Mouse (Mus musculus): ENCODE measurements around the gene Zcchc8.
"Not testable (repeated sequence)": the region's sequence is repeated elsewhere in the genome, so short reads cannot be mapped to it uniquely, and the experiment has no call there.

Zcchc8 gene

DNA sequence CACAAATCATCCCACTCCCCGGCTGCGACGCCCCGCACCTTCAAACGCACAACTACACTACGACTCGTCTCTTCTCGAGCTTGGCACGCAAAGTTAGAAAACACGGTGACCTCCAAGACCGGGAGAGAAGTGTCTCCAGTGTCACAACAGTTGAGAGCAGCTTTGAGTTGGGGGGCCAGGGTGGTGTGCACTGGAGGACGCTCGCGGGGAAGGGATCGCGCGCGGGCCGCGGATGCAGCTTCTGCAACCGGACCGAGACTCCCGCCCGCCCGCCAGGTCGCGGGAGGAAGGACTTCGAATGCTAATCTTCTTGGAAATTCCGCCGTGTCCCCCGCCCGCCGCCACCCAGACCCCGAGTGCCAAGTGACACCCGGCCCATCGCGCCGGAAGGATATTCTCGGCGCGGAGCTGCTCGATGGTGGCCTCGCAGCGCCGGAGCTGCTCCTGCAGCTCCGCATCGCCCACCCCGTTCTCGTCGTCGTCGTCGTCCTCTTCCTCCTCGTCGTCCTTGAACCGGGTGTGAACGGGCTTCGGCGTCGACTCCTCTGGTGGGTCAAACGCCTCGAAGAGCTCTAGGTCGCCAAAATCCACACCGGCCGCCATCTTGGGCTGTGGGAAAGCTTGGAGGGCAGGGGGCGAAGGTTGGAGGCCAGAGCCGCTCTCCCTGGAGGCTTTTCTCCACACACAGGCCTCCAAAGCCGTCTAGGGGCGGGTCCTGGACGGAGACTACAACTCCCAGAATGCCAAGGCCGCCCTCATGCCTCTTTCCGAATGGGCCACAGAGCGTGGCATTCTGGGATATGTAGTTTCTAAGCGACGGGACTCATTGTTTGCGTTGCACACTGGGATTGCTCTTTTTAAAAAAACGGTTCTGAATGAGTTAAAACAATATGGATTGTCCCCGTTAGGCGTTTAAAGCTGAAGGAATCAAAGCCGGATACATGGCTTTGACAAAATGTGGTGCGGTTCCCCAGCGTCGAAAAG lies at the start of gene Zcchc8:
Zcchc8 (minus strand) TSS at position 773 of the 984 bp plus-strand sequence.
- DNase-seq (ENCODE audit: low spot score), result peak; percentile 79

DNA sequence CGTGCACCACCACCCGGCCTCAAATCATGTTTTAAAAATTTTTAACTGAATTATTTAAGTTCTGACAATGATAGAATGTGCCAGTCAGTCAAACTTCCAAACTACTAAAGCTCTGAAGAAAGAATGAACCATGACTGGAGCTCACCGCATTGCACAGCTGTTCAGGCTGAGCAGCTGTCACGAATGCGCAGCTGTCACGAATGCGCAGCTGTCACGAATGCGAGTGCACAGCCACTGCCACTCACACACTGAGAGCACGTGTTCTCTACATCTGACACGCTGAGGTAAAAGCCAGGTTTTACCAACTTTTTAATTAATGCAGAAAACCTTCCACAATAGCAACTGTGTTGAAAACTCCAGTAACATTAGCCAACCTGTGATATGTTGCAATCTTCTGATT lies 45.6 kb upstream of the Zcchc8 start:
- DNase-seq (ENCODE audit: low spot score), result not testable (repeated sequence)

DNA sequence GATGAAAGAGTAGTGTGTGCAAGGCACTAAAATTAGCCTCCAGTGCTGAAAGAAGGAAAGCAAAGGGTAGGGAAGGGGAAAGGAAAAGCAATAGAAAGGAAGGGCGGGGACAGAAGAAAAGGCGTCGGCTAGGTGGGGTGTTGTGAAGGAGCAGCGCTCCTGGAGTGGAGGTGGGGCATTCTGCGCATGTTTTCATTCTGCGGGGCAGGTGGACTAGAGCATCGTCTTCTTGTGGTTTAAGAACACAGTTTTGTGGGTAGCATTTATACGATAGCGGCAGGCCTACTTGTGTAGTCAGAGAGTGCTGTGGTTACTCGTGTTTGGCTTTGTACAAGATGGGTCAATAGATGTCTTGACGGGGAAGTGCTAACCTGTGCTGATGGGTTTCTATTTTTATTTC lies 44.6 kb upstream of the Zcchc8 start:
- no peak for DNase-seq (ENCODE audit: low spot score)

DNA sequence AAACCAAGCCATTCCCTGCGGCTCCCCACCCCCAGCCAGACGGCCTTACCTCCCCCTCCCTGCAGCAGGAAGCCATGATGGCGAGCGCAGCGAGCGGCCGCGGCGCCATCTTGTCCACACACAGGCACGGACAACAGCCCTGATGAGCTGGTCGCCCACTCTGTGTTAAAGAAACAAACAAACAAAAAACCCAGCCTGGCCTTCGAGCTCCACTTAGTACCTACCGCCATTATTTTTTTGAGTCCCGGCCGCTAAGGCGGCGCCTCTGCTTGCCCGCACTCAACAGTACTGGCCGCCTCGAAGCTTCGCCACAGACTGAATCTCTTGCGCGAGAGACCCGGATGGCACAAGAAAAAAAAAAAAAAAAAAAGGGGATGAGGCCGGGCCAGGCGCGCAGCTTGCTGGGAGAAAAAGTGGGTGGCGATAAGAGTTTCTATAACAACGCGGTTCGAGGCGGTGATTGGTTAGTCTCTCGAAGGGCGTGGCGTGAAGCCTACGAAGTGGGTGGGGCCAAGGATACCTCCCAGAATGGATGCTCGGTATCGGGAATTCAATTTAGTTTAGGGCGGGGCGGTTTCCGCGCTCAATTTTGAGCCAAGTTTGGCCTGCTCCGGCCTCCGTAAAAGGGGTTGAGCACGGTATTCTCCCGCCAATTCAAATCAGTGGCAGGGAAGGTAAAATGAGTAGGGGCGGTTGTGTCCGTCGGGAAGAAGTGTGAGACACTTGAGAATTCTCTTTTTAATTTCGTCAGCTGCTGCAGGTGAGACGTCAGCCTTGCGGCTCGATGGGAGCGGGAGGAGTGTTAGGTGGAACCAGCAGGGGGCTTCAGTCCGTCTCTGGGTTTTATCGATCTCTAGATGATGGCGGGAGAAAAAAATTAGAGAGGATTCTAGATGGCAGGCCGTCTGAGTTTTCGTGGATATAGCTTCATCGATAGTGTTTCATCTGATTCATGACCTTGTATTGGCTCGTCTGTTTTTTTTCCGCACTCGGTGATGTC lies 28.5 kb upstream of the Zcchc8 start, which contains the start of the genes Rsrc2 and Kntc1:
Rsrc2 (minus strand) TSS at position 350 of the 1,000 bp plus-strand sequence.
Kntc1 (plus strand) TSS at position 652 of the 1,000 bp plus-strand sequence.
- peak; percentile 96 for DNase-seq (ENCODE audit: low spot score)

DNA sequence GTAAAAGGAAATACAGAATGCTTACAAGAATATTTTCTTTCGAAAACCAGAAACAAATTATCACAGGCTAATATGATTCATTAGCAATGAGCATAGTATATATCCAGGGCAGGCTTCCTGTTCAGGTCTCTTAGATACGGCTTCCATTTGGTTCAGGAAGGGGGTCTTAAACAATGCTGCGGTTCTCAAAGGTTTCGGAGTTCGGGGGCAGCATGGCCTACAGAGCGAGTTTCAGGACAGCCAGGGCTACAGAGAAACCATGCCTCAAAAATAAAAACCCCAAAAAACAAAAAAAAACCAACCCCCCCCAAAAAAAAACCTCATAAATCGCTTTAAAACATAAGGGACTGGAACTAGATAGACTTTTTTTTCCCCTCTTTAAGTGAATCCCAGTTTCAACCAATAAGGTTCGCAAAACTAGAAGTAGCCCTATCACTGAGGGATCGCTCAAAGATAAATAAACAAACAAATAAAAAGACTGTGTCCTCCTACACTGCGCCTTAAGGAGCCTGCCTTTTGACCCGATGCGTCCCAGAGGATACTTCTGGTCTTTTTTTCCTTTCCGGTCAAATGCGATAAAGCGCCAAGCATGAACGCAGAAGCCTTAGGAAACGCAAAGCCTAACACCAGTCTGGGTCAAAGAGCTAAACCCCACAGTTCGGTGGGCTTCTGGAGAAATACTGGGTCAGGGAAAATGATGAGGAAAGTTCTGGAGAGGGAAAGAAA lies 27.6 kb upstream of the Zcchc8 start:
- DNase-seq (ENCODE audit: low spot score), result no peak

DNA sequence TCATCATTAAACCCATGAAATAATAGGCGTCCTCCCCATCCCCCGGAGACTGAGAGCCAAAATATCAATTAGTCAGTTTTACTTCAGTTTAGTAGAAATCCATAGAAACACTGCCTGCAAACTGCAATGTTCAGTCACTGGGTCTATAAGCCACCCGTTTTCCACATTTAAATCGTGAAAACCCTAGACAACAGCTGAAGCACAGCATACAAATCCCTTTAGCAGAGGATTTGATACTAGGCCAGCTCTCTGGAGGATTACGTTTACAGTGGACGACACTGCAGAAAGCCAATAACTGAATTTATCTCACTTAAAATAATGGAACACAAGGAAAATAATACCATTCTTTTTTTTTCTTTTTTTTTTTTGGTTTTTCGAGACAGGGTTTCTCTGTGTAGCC lies 26.7 kb upstream of the Zcchc8 start:
- DNase-seq (ENCODE audit: low spot score), result no peak

DNA sequence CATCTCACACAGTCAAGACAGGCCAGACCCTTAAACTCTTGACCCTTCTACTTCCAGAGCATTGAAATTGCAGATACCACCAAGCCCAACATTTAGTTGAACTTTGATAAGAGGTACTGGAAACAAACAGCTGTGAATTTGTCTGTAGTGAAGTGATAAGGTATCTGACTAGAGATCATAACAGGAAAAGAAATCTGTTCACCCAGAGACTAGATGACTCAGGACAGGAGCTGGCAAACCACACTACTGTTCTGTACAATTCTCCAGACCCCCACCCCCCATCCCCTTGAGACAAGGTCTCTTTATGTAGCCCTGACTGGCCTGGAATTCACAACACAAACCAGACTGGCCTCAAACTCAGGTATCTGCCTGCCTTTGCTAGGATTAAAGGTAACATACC lies 25.4 kb upstream of the Zcchc8 start:
- no peak for DNase-seq (ENCODE audit: low spot score)

DNA sequence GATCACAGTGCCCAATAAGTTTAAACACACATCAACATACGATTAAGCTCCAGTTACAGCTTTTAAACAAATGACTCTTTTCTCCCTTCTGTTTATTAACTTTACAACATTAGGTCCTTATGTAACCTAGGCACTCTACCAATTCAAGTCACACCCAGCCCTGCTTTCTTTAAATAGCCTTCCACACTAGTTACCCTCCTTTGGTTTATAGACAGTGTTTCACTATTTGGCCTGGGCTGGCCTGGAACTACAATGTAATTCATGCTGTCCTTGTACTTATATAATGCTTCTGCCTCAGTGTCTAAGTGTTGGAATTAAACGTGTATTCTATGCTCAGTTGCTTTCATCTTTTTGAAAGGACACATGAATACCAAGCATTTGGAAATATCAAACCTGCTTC lies 23.5 kb upstream of the Zcchc8 start:
- DNase-seq (ENCODE audit: low spot score), result no peak

DNA sequence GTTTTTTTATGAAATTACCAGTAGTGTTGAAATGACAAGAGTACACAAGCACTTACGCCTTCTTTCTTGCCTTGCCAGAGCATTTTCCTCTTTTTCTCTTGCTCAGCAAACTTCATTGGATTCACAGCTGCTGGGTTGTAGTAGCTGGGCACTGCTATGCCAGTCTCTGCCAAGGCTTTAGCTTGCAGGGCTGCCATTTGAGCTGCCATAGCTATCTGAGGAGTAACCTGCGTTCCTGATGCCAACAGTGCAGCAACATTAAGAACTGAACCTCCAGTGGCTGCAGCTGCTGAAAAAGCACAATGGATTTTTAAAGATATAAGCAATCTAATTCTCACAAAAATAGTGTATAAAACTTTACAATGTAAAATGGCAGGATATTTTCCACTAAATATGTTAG lies 10.1 kb upstream of the Zcchc8 start:
- DNase-seq (ENCODE audit: low spot score), result no peak

DNA sequence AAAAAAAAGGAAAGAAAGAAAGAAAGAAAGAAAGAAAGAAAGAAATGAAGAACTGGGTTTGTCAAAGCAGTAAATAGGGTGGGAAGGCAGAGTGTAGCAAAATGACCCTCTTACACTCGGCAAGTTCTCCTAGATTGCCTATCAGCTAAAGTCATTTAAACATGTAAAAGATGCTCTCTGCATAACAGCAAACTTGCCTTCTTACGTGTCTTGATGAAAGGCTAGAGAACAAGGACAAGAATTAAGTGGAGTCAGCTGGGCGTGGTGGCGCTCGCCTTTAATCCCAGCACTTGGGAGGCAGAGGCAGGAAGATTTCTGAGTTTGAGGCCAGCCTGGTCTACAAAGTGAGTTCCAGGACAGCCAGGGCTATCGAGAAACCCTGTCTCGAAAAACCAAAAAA lies 2.9 kb upstream of the Zcchc8 start:
- DNase-seq (ENCODE audit: low spot score), result not testable (repeated sequence)

DNA sequence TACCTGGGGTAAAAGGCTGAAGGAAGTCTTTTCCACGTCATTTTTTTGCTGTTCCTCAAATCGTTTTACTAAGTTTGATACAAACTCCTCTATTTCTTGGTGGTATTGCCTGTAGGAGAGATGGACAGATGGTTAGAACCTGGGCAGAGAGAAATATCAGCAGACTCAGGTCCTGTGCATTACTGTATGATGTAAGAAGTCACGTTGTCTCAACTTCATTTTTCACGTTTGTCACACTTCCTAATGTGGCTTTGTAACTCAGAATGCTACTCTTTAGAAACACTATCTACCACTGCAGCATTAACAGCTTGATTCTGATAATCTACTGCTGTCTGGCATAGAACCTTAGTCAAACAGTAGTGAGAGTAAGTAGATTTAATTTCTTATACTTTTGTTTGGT lies 6.3 kb downstream of the Zcchc8 start:
- DNase-seq (ENCODE audit: low spot score), result no peak

DNA sequence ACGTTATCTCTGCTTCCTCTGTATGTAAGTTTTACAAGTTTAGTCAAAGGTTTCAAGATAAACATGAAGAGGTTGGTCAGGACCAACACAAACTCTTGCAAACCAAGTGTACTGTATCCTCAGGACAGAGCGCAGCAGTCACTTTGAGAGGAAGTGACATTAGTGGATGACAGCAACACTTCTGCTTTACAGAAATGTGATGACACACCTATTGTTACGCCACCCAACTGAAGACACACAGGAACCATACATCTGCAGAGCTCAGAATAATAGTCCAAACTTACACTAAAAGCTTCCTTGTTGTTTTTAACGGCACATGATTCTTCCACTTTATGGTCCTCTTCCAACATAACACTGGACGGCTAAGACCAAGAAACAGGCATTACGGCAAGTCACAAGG lies 7.1 kb downstream of the Zcchc8 start:
- DNase-seq (ENCODE audit: low spot score), result no peak

DNA sequence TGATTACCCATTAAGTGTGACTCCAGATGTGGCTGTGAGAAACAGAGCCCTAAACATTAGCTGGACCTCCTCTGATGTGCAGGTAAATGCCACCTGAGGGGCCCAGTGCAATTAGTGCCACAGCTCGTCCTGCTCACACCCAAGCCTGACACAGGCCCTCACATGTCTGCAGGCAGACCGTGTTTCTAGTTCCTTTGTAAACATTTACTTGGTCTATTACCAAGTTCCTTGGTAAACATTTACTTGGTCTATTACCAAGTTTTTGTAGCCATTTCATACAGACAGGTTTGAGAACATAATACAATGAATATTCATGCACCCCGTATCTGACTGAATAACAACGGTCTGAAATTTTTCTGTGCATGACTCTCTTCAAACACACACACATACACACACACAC lies 11.3 kb downstream of the Zcchc8 start:
- no peak for DNase-seq (ENCODE audit: low spot score)

DNA sequence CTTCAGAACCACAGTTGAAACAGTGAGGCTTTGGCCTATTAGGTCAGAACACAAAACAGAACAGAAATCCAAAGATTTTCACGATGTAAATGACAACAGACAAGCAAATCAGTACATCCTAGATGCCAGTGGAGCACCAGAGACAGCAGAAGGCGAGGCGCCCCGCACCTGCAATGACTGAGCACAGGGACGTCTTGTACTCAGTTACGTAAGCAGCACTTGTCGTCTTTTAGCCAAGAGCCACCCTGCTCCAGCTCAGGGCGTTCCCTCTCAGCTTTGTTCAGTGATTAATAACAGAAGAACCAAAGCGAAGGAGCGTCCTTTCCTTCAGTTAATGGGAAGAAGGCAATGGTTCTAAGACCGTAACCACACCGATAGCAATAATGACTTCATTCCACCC lies 12.3 kb downstream of the Zcchc8 start:
- no peak for DNase-seq (ENCODE audit: low spot score)

DNA sequence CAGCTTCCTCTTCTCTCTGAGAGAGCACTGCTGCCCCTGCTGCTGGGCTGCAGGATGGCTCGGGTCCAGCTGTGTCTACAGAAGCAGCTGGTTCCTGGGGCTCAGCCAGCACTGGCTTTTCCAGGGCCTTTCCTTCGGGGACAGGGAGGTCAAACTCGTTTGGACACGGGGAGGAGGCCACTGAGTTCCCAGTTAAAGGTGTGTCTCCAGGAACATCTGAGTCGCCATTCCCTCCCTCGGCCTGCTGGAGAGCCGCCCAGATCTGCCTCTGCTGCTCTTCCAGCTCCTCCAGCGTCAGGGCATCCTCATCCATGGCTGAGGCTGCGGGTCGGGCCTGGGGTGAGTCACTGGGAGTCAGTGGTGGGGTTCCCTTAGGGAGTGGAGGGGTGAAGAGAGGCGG lies 20.3 kb downstream of the Zcchc8 start:
- DNase-seq (ENCODE audit: low spot score), result no peak

DNA sequence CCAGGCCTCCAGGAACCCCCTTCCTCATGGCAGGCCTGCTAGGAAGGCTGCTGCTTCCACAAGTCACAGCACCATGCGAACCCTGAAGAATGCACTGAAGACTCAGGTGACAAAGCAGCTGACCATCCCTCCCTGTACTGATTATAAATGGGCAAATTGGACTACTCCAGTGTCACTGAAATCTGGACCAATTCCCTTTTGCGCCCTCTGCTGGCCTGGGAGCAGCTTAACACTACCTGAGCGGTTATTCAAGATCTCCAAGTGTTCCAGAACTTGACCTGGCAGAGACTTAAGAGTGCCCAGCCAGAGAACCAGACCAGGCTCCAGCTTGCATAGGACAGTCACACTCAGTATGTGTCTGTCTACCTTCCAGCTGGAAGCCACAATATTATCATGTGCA lies 21.7 kb downstream of the Zcchc8 start:
- peak; percentile 42 for DNase-seq (ENCODE audit: low spot score)

DNA sequence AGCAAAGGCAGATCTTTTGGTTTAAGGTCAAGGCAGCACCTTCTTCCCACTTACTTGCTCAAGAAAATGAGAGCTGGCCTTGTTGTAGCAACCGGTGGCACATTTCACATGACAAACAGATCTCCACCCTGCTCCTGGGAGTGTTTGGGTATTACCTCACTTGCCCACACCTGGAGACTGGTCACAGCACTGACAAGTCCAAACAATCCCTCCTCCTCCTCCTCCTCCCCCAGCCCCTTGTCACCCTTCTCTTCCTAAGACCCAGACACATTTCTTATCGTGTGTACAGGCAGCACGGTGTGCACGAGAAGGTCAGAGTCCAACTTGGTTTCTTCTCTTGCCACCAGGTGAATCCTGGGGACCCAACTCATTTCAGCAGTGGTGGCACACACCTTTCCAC lies 23.9 kb downstream of the Zcchc8 start:
- no peak for DNase-seq (ENCODE audit: low spot score)

DNA sequence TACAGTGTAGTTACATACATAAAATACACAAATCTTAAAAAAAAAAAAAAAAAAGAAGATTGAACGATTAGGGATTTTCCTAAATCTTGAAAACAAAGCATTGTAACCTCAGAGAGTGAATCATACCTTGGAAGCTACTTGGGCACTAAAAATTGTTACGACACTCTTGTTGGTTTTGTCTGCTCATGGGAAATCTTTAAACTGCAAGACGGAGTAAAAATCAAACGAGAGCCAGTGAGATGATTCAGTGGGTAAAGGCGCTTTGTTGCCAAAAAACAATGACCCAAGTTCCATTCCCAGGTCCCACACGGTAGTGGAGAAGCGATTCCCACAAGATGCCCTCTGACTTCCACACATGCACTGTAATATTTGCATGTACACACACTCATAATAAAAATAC lies 24.7 kb downstream of the Zcchc8 start:
- no peak for DNase-seq (ENCODE audit: low spot score)

DNA sequence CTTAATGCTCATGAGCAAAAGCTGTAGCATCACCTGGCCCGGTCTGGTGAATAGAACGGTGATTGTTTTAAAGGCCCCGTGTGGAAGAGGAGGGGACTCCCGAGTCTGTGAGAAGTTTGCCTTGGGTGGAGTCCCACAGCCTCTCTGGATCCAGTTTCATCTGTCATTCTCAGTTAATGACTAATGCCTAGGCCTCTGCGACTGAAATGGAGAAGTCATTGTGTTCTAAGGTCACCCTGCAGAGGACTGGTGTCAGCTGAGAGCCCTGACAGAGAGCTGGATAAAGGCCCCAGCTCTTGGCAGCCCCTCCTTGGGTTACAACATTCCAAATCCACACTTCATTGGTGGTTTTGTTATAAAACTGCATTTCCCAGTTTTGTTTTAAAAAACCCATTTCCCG lies 26.4 kb downstream of the Zcchc8 start:
- DNase-seq (ENCODE audit: low spot score), result no peak

DNA sequence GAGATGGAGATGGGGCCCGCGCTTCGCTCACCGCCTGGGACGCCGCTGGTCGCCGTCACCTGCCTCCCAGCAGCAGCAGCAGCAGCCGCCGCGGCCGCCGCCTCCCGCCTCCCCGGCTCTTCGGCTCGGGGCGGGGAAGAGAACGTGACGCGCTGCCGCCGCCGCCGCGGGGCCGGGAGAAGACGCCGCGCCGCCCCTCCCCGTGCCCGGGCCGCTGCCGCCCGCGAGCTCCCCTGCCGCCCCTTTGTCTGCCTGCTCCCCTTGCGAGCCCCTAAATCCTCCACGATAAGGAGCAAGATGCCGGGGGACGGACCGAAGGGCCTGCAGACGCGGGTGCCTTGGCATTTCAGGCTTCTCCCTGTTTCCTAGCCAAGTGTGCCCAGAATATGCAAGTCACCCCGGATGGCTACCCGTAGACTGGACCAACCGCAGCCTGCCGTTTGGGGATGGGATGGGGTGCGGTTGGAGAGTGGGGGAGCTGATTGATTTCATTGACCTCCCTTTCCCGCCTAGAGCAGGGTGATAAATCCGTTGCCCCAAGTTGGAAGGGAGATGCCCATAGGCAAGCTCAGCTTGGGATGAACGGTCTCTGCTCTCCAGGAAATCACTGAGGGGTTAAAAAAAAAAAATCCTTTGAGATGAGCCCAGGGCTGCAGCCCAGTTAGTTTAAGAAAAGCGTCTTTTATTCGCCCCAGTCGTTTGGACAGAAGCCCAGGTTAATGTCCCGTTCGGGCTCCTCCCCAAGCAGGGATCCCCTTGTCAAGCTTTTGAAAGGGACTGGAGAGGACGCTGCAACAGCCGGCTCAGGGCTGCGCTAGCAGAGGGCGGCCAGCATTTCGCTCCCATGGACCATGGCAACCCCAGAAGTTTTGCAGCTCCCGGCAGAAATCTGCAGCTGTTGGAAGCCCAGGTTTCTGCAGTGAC lies 36.4 kb downstream of the Zcchc8 start, which contains the start of gene Clip1:
Clip1 (minus strand) TSS at position 398 of the 924 bp plus-strand sequence.
- peak; percentile 46 for DNase-seq (ENCODE audit: low spot score)

All from ovary, postnatal 10 days (tissue).